Mouse (Mus musculus) CH12.LX (cell line): ENCODE data around the gene Brd3. TPM values are rescaled to one million over a fixed set of nuclear protein-coding genes. Genes with fewer than 3 reads are reported as not detected.
A peak's percentile ranks its signal among the peaks of the same experiment; 100 is the strongest.

ENCODE experiments used
- DNase-seq: peaks from one replicate; pipeline ENCODE4 v3.0.0-alpha.2; 2013; ENCODE audit errors: extremely low read depth
- H3K27ac ChIP-seq: 2 replicates; pipeline ENCODE4 v1.5.1; 2012; ENCODE audit warnings: low read depth, mild to moderate bottlenecking, control low read depth, moderate library complexity; ENCODE audit not compliant: insufficient read depth
- H3K27me3 ChIP-seq: replicated peaks from 2 replicates; pipeline ENCODE3; 2012; ENCODE audit warnings: inconsistent platforms
- H3K36me3 ChIP-seq, 2 experiments: replicated peaks in 1 of 2; 2 replicates each; pipeline versions ENCODE3 to v1.6.1; 2012; ENCODE audit warnings: inconsistent platforms in 1 of 2, low read length in 1 of 2, mild to moderate bottlenecking in 1 of 2, mixed read lengths in 1 of 2, moderate library complexity in 1 of 2; ENCODE audit not compliant: control insufficient read depth in 1 of 2, insufficient read depth in 1 of 2
- H3K4me1 ChIP-seq, 2 experiments: 2 replicates each; pipeline ENCODE4 v1.6.1; 2012; ENCODE audit warnings: inconsistent platforms in 1 of 2, moderate library complexity in 1 of 2; ENCODE audit not compliant: insufficient read depth in 2 of 2, control insufficient read depth in 1 of 2
- H3K4me2 ChIP-seq: 2 replicates; pipeline ENCODE4 v1.6.1; 2012; ENCODE audit warnings: low read depth, mild to moderate bottlenecking, control low read depth; ENCODE audit not compliant: poor library complexity, insufficient read depth, severe bottlenecking
- H3K4me3 ChIP-seq, 3 experiments: fragments of 150-350 bp in 1 of 3; sonication (generic) in 1 of 3; replicated peaks in 1 of 3; 2 replicates each; pipeline versions ENCODE3 to v1.5.1; 2011 to 2012; ENCODE audit warnings: low read depth in 2 of 3, low read length in 2 of 3, mild to moderate bottlenecking in 2 of 3, moderate library complexity in 2 of 3, control low read depth in 1 of 3, improper control_type of control experiment in 1 of 3, inconsistent platforms in 1 of 3, mixed read lengths in 1 of 3; ENCODE audit not compliant: poor library complexity in 1 of 3
- H3K79me2 ChIP-seq: replicated peaks from 2 replicates; pipeline ENCODE4 v1.6.1; 2012; ENCODE audit warnings: mild to moderate bottlenecking, moderate library complexity; ENCODE audit not compliant: control insufficient read depth, poor library complexity, insufficient read depth, severe bottlenecking; ENCODE audit errors: extremely low read depth
- H3K9ac ChIP-seq: 2 replicates; pipeline ENCODE4 v1.6.1; 2012; ENCODE audit warnings: low read depth, mild to moderate bottlenecking, control low read depth, moderate library complexity; ENCODE audit not compliant: insufficient read depth
- H3K9me3 ChIP-seq: replicated peaks from 2 replicates; pipeline ENCODE3; 2012; ENCODE audit warnings: low read length, inconsistent platforms, mixed read lengths
- BHLHE40 ChIP-seq: IDR thresholded peaks from 2 replicates; pipeline ENCODE4 v1.6.1; 2011; ENCODE audit warnings: mild to moderate bottlenecking, low read depth, low read length, improper control_type of control experiment
- CHD1 ChIP-seq: IDR thresholded peaks from 2 replicates; pipeline ENCODE4 v1.6.1; 2012; ENCODE audit warnings: low read depth, low read length, improper control_type of control experiment, inconsistent platforms
- CTCF ChIP-seq, 2 experiments: IDR thresholded peaks in 1 of 2; conservative IDR thresholded peaks in 1 of 2; 2 replicates each; pipeline ENCODE4 v1.5.1; 2011 to 2012; ENCODE audit warnings: low read depth in 2 of 2, low read length in 2 of 2, improper control_type of control experiment in 1 of 2, inconsistent platforms in 1 of 2, mild to moderate bottlenecking in 1 of 2, moderate library complexity in 1 of 2
- ELF1 ChIP-seq: IDR thresholded peaks from 2 replicates; pipeline ENCODE4 v1.6.1; 2014; ENCODE audit warnings: low read depth, mild to moderate bottlenecking, inconsistent platforms, low read length, improper control_type of control experiment
- EP300 ChIP-seq: IDR thresholded peaks from 2 replicates; pipeline ENCODE4 v1.6.1; 2011; ENCODE audit warnings: low read length, improper control_type of control experiment
- HCFC1 ChIP-seq: IDR thresholded peaks from 2 replicates; pipeline ENCODE4 v1.6.1; 2012; ENCODE audit warnings: low read depth, mild to moderate bottlenecking, inconsistent platforms, low read length, improper control_type of control experiment
- JUN ChIP-seq: IDR thresholded peaks from 2 replicates; pipeline ENCODE4 v1.6.1; 2011; ENCODE audit warnings: low read depth, mild to moderate bottlenecking, low read length, improper control_type of control experiment, moderate library complexity; ENCODE audit not compliant: insufficient read depth
- JUND ChIP-seq: conservative IDR thresholded peaks from 2 replicates; pipeline ENCODE4 v1.6.1; 2011; ENCODE audit warnings: low read depth, low read length, improper control_type of control experiment
- KAT2A ChIP-seq: IDR thresholded peaks from 2 replicates; pipeline ENCODE4 v1.6.1; 2012; ENCODE audit warnings: low read length, improper control_type of control experiment, inconsistent platforms; ENCODE audit not compliant: insufficient replicate concordance
- MAX ChIP-seq: IDR thresholded peaks from 2 replicates; pipeline ENCODE4 v1.6.1; 2011; ENCODE audit warnings: low read length, improper control_type of control experiment
- MAZ ChIP-seq: IDR thresholded peaks from 2 replicates; pipeline ENCODE4 v1.6.1; 2012; ENCODE audit warnings: low read depth, mild to moderate bottlenecking, inconsistent platforms, low read length, improper control_type of control experiment, moderate library complexity
- MXI1 ChIP-seq: IDR thresholded peaks from 2 replicates; pipeline ENCODE4 v1.6.1; 2011; ENCODE audit warnings: mild to moderate bottlenecking, low read depth, low read length, improper control_type of control experiment
- NELFE ChIP-seq: IDR thresholded peaks from 2 replicates; pipeline ENCODE4 v1.6.1; 2011; ENCODE audit warnings: low read depth, low read length, improper control_type of control experiment
- NRF1 ChIP-seq: IDR thresholded peaks from 2 replicates; pipeline ENCODE4 v1.6.1; 2014; ENCODE audit warnings: low read depth, mild to moderate bottlenecking, inconsistent platforms, low read length, improper control_type of control experiment, moderate library complexity
- POLR2A ChIP-seq: IDR thresholded peaks from 2 replicates; pipeline ENCODE4 v1.6.1; 2011; ENCODE audit warnings: low read depth, mild to moderate bottlenecking, improper control_type of control experiment, low read length
- RCOR1 ChIP-seq: conservative IDR thresholded peaks from 2 replicates; pipeline ENCODE4 v1.6.1; 2012; ENCODE audit warnings: low read depth, mild to moderate bottlenecking, inconsistent platforms, low read length, improper control_type of control experiment
- SIN3A ChIP-seq: IDR thresholded peaks from 2 replicates; pipeline ENCODE4 v1.6.1; 2012; ENCODE audit warnings: low read length, improper control_type of control experiment, inconsistent platforms
- SMC3 ChIP-seq: IDR thresholded peaks from 2 replicates; pipeline ENCODE4 v1.6.1; 2011; ENCODE audit warnings: low read depth, low read length, improper control_type of control experiment
- TBP ChIP-seq: conservative IDR thresholded peaks from 2 replicates; pipeline ENCODE4 v1.6.1; 2011; ENCODE audit warnings: low read depth, low read length, improper control_type of control experiment
- USF1 ChIP-seq: IDR thresholded peaks from 2 replicates; pipeline ENCODE4 v1.6.1; 2014; ENCODE audit warnings: low read depth, mild to moderate bottlenecking, inconsistent platforms, low read length, improper control_type of control experiment
- USF2 ChIP-seq: conservative IDR thresholded peaks from 2 replicates; pipeline ENCODE4 v1.6.1; 2011; ENCODE audit warnings: low read depth, low read length, improper control_type of control experiment
- ZKSCAN1 ChIP-seq: IDR thresholded peaks from 2 replicates; pipeline ENCODE4 v1.6.1; 2012; ENCODE audit warnings: low read depth, inconsistent platforms, low read length, improper control_type of control experiment, borderline replicate concordance
- ZMIZ1 ChIP-seq: IDR thresholded peaks from 2 replicates; pipeline ENCODE4 v1.6.1; 2012; ENCODE audit warnings: low read depth, mild to moderate bottlenecking, inconsistent platforms, low read length, improper control_type of control experiment
- ZNF384 ChIP-seq: IDR thresholded peaks from 2 replicates; pipeline ENCODE4 v1.6.1; 2012; ENCODE audit warnings: low read depth, low read length, improper control_type of control experiment, inconsistent platforms
- dilution Hi-C: fragments of 300-500 bp; cut with MboI; formaldehyde crosslinking; loops from 2 replicates; pipeline ENCODE4 v1.14.3; 2020; ENCODE audit warnings: low sequenced_read_pairs; ENCODE audit not compliant: extremely low pct_unique_long_range_greater_than_20kb, extremely low pct_ligation_motif_present
- in situ Hi-C: fragments of 300-500 bp; cut with MboI; formaldehyde crosslinking; loops from 3 replicates; pipeline ENCODE4 v1.14.3; 2019; ENCODE audit warnings: low sequenced_read_pairs, low pct_ligation_motif_present, low pct_unique_long_range_greater_than_20kb, mixed read lengths
- polyA plus RNA-seq: library from polyadenylated mRNA; unstranded; fragments of >175 nt; gene quantifications from 2 replicates; pipeline ENCODE4 v1.2.1, GENCODE M21; 2012; ENCODE audit warnings: low read depth; ENCODE audit not compliant: insufficient read length
- total RNA-seq, 2 experiments: library from RNA; depleted of rRNA; stranded (reverse); fragments of 300-350 nt in 1 of 2; fragments of >200 nt in 1 of 2; gene quantifications; 2 replicates each; pipeline ENCODE4 v1.2.3; 2012 to 2014

Gene Brd3
- total and polyA plus RNA-seq, 3 experiments = 2.5 to 17.1 (median 6.6) TPM

GRCm38 (mm10) chr2:27418577-27419070 is 88.8 kb downstream of the Brd3 start:
- peak overlapping the region; percentile 44 for H3K4me2 ChIP-seq
- no peak overlapping the region for H3K4me3 ChIP-seq
- H3K4me1 ChIP-seq = peaks cover 56 to 98% of the 10 kb centered on the region in 2 experiments
- dilution Hi-C loops = no loop called here
- in situ Hi-C loops = no loop called here
- DNase-seq = no peak
- peaks cover 2 to 45% of the 10 kb centered on the region in 2 experiments for H3K36me3 ChIP-seq
- H3K27ac ChIP-seq = peak overlapping the region; percentile 94
- peak overlapping the region; percentile 58; the same call in 1 of the 2 replicates for H3K9ac ChIP-seq
- TF ChIP-seq CHD1 (no peak), NRF1 (no peak), CTCF (conservative IDR thresholded peaks at IDR 0.05 in 1 of 2, IDR thresholded peaks at IDR 0.05 in 1 of 2; ENCODE audit: low read depth in 2 of 2, low read length in 2 of 2) (no peak), JUN (no peak), MXI1 (0 out of 2 replicates have a peak, but pooled peaks have one; percentile 31), ZKSCAN1 (no peak), USF2 (no peak), HCFC1 (no peak), MAX (no peak), USF1 (no peak), NELFE (no peak), SMC3 (no peak), KAT2A (no peak), JUND (no peak), RCOR1 (no peak), TBP (0 out of 2 replicates have a peak, but pooled peaks have one; percentile 19), ZMIZ1 (no peak), MAZ (0 out of 2 replicates have a peak, but pooled peaks have one; percentile 40), ELF1 (peak; percentile 66; the same call in 1 of the 2 replicates), SIN3A (0 out of 2 replicates have a peak, but pooled peaks have one; percentile 39), POLR2A (no peak), EP300 (no peak; the same call in 1 of the 2 replicates), BHLHE40 (no peak), ZNF384 (no peak)
- H3K27me3 ChIP-seq = no peaks in the 10 kb centered on the region
- H3K79me2 ChIP-seq = peaks cover 99% of the 10 kb centered on the region
- H3K9me3 ChIP-seq = no peaks in the 10 kb centered on the region
